Mouse (Mus musculus) liver, embryonic 13.5 days (tissue): ENCODE results near the gene Mast1. TPM values are rescaled to one million over a fixed set of nuclear protein-coding genes. Genes with fewer than 3 reads are reported as not detected.
"Not testable (repeated sequence)": the region's sequence is repeated elsewhere in the genome, so short reads cannot be mapped to it uniquely, and the experiment has no call there.

Experiments
- ATAC-seq: fragments of 200-750 bp; cut with Nextera tagmentation; 2 replicates; pipeline ENCODE4 v1.8.0; 2017; ENCODE audit warnings: low read depth, mild to moderate bottlenecking, moderate number of reproducible peaks, moderate library complexity
- DNase-seq: peaks from one replicate; pipeline ENCODE4 v3.0.0; 2022
- H3K27ac ChIP-seq: fragments of 300-500 bp; sonication (generic); 2 replicates; pipeline ENCODE4 v1.5.1; 2015; ENCODE audit warnings: moderate library complexity, mild to moderate bottlenecking, inconsistent platforms
- H3K27me3 ChIP-seq: fragments of 300-500 bp; sonication (generic); 2 replicates; pipeline ENCODE4 v1.6.1; 2015; ENCODE audit warnings: mild to moderate bottlenecking, inconsistent platforms
- H3K36me3 ChIP-seq: fragments of 300-500 bp; sonication (generic); 2 replicates; pipeline ENCODE4 v1.6.1; 2015; ENCODE audit warnings: mild to moderate bottlenecking, inconsistent platforms
- H3K4me1 ChIP-seq: fragments of 300-500 bp; sonication (generic); replicated peaks from 2 replicates; pipeline ENCODE4 v1.6.1; 2015; ENCODE audit warnings: inconsistent platforms
- H3K4me2 ChIP-seq: fragments of 300-500 bp; sonication (generic); 2 replicates; pipeline ENCODE4 v1.6.1; 2015; ENCODE audit warnings: inconsistent platforms, mild to moderate bottlenecking, moderate library complexity
- H3K4me3 ChIP-seq: fragments of 300-500 bp; sonication (generic); replicated peaks from 2 replicates; pipeline ENCODE4 v1.5.1; 2015; ENCODE audit warnings: mild to moderate bottlenecking, inconsistent platforms
- H3K9ac ChIP-seq: fragments of 300-500 bp; sonication (generic); 2 replicates; pipeline ENCODE4 v1.6.1; 2015; ENCODE audit warnings: mild to moderate bottlenecking, inconsistent platforms
- H3K9me3 ChIP-seq: fragments of 300-500 bp; sonication (generic); replicated peaks from 2 replicates; pipeline ENCODE4 v1.6.1; 2016; ENCODE audit warnings: inconsistent platforms
- WGBS: fragments of 180-500 bp; shearing (Covaris S2); methylation state at CpG from one replicate; pipeline ENCODE4 v1.1.7; 2015; ENCODE audit not compliant: insufficient replicate concordance; 5-methylcytosine and 5-hydroxymethylcytosine counted together
- polyA plus RNA-seq: library from polyadenylated mRNA; unstranded; fragments of >200 nt; fragmentation: Nextera tagmentation; extraction: Ambion mirVana; gene quantifications from 2 replicates; pipeline ENCODE4 v1.2.1, GENCODE M21; 2015

Gene Mast1
- polyA plus RNA-seq, 1 experiment from 2014 or later, result 0.13 TPM

GRCm38 (mm10) chr8:84913960-84914359, 23.2 kb downstream of the Mast1 start:
- H3K36me3 ChIP-seq, result peaks cover 9% of the 10 kb centered on the region
- H3K9ac ChIP-seq, result no peak overlapping the region
- H3K4me3 ChIP-seq, result peak overlapping the region; percentile 54
- peaks cover 65% of the 10 kb centered on the region for H3K27me3 ChIP-seq
- peak overlapping the region; percentile 88 for H3K4me2 ChIP-seq
- WGBS, result 24% methylated on average over 4 of the region's 4 CpGs
- peak overlapping the region; percentile 35; the same call in 1 of the 2 replicates for H3K27ac ChIP-seq
- H3K9me3 ChIP-seq, result no peaks in the 10 kb centered on the region
- peak; percentile 27; the same call in 1 of the 2 replicates for ATAC-seq
- DNase-seq, result peak; percentile 72
- H3K4me1 ChIP-seq, result peaks cover 43% of the 10 kb centered on the region

GRCm38 (mm10) chr8:84913502-84913900, 23.7 kb downstream of the Mast1 start:
- no peak for ATAC-seq
- DNase-seq, result no peak
- Histone ChIP-seq H3K27ac (peak overlapping the region; percentile 35), H3K36me3 (peaks cover 9% of the 10 kb centered on the region), H3K27me3 (peaks cover 60% of the 10 kb centered on the region), H3K9ac (peak overlapping the region; percentile 68), H3K4me3 (peak overlapping the region; percentile 54), H3K4me2 (peak overlapping the region; percentile 88), H3K9me3 (no peaks in the 10 kb centered on the region), H3K4me1 (peaks cover 47% of the 10 kb centered on the region)
- WGBS, result 5% methylated on average over 9 of the region's 9 CpGs

GRCm38 (mm10) chr8:84912895-84913501, 24.2 kb downstream of the Mast1 start:
- WGBS, result 1% methylated on average over 55 of the region's 55 CpGs
- peak; percentile 63 for ATAC-seq
- peak overlapping the region; percentile 54 for H3K4me3 ChIP-seq
- peaks cover 9% of the 10 kb centered on the region for H3K36me3 ChIP-seq
- peak overlapping the region; percentile 68 for H3K9ac ChIP-seq
- H3K9me3 ChIP-seq, result no peaks in the 10 kb centered on the region
- H3K27me3 ChIP-seq, result peaks cover 55% of the 10 kb centered on the region
- H3K4me2 ChIP-seq, result peak overlapping the region; percentile 88
- DNase-seq, result peak; percentile 82
- H3K27ac ChIP-seq, result peak overlapping the region; percentile 50
- H3K4me1 ChIP-seq, result peaks cover 50% of the 10 kb centered on the region

GRCm38 (mm10) chr8:84912391-84912790, 24.8 kb downstream of the Mast1 start:
- peak overlapping the region; percentile 50; the same call in 1 of the 2 replicates for H3K27ac ChIP-seq
- no peaks in the 10 kb centered on the region for H3K9me3 ChIP-seq
- H3K4me3 ChIP-seq, result peak overlapping the region; percentile 54
- peaks cover 49% of the 10 kb centered on the region for H3K27me3 ChIP-seq
- ATAC-seq (no peak), DNase-seq (no peak)
- peaks cover 55% of the 10 kb centered on the region for H3K4me1 ChIP-seq
- peak overlapping the region; percentile 68 for H3K9ac ChIP-seq
- 30% methylated on average over 27 of the region's 27 CpGs for WGBS
- H3K36me3 ChIP-seq, result peaks cover 12% of the 10 kb centered on the region
- peak overlapping the region; percentile 88 for H3K4me2 ChIP-seq

- Histone ChIP-seq H3K27me3 (peaks cover 44% of the 10 kb centered on the region), H3K4me1 (peaks cover 60% of the 10 kb centered on the region), H3K36me3 (peaks cover 18% of the 10 kb centered on the region), H3K4me2 (peak overlapping the region; percentile 88; the same call in 1 of the 2 replicates), H3K9ac (0 out of 2 replicates have a peak overlapping the region, but pooled peaks have one; percentile 68), H3K27ac (no peak overlapping the region), H3K4me3 (0 out of 2 replicates have a peak overlapping the region, but pooled peaks have one; percentile 54), H3K9me3 (no peaks in the 10 kb centered on the region)
- no peak for ATAC-seq
- WGBS, result 89% methylated on average over 9 of the region's 9 CpGs
- DNase-seq, result no peak
Measured at GRCm38 (mm10) chr8:84911854-84912253, 25.3 kb downstream of the Mast1 start.

GRCm38 (mm10) chr8:84910551-84910950, 26.6 kb downstream of the Mast1 start:
- DNase-seq (no peak), ATAC-seq (no peak)
- no peaks in the 10 kb centered on the region for H3K9me3 ChIP-seq
- WGBS, result 81% methylated on average over 6 of the region's 6 CpGs
- H3K4me2 ChIP-seq, result peak overlapping the region; percentile 94
- H3K4me3 ChIP-seq, result no peak overlapping the region
- peaks cover 67% of the 10 kb centered on the region for H3K4me1 ChIP-seq
- peaks cover 33% of the 10 kb centered on the region for H3K27me3 ChIP-seq
- H3K27ac ChIP-seq, result 0 out of 2 replicates have a peak overlapping the region, but pooled peaks have one; percentile 12
- no peak overlapping the region; the same call in 1 of the 2 replicates for H3K9ac ChIP-seq
- peaks cover 31% of the 10 kb centered on the region for H3K36me3 ChIP-seq

GRCm38 (mm10) chr8:84909949-84910348, 27.2 kb downstream of the Mast1 start:
- WGBS, result 53% methylated on average over 5 of the region's 5 CpGs
- Histone ChIP-seq H3K4me3 (peak overlapping the region; percentile 74), H3K36me3 (peaks cover 37% of the 10 kb centered on the region), H3K9ac (peak overlapping the region; percentile 90), H3K4me1 (peaks cover 73% of the 10 kb centered on the region), H3K4me2 (peak overlapping the region; percentile 94), H3K9me3 (no peaks in the 10 kb centered on the region), H3K27me3 (peaks cover 29% of the 10 kb centered on the region), H3K27ac (peak overlapping the region; percentile 91)
- ATAC-seq (no peak), DNase-seq (peak; percentile 23)

GRCm38 (mm10) chr8:84909162-84909767, 27.9 kb downstream of the Mast1 start:
- Histone ChIP-seq H3K9me3 (no peaks in the 10 kb centered on the region), H3K4me2 (peak overlapping the region; percentile 94), H3K4me1 (peaks cover 80% of the 10 kb centered on the region), H3K36me3 (peaks cover 44% of the 10 kb centered on the region), H3K27ac (peak overlapping the region; percentile 91), H3K4me3 (peak overlapping the region; percentile 74), H3K9ac (peak overlapping the region; percentile 90), H3K27me3 (peaks cover 29% of the 10 kb centered on the region)
- WGBS, result 39% methylated on average over 20 of the region's 20 CpGs
- DNase-seq (no peak), ATAC-seq (no peak)

GRCm38 (mm10) chr8:84908421-84909161, 28.6 kb downstream of the Mast1 start, which contains the start of gene Dnase2a:
Dnase2a (plus strand) TSS chr8:84908560.
- peak within 1 kb of the TSS; percentile 91 for H3K27ac ChIP-seq
- peaks cover 29% of the 10 kb centered on the region for H3K27me3 ChIP-seq
- ATAC-seq, result peak; percentile 90
- H3K9ac ChIP-seq, result peak within 1 kb of the TSS; percentile 90
- DNase-seq, result peak; percentile 98
- peaks cover 80% of the 10 kb centered on the region for H3K4me1 ChIP-seq
- H3K9me3 ChIP-seq, result no peaks in the 10 kb centered on the region
- peak within 1 kb of the TSS; percentile 74 for H3K4me3 ChIP-seq
- H3K36me3 ChIP-seq, result peaks cover 50% of the 10 kb centered on the region
- WGBS, result under 1% methylated on average over 45 of the region's 45 CpGs
- peak within 1 kb of the TSS; percentile 94 for H3K4me2 ChIP-seq

- H3K4me3 ChIP-seq, result peak overlapping the region; percentile 74
- peaks cover 28% of the 10 kb centered on the region for H3K27me3 ChIP-seq
- H3K4me1 ChIP-seq, result peaks cover 75% of the 10 kb centered on the region
- peaks cover 55% of the 10 kb centered on the region for H3K36me3 ChIP-seq
- WGBS, result 13% methylated on average over 7 of the region's 7 CpGs
- not testable (repeated sequence) for H3K9me3 ChIP-seq, DNase-seq
- peak overlapping the region; percentile 94 for H3K4me2 ChIP-seq
- ATAC-seq, result 0 out of 2 replicates have a peak, but pooled peaks have one; percentile 6
- peak overlapping the region; percentile 48; the same call in 1 of the 2 replicates for H3K9ac ChIP-seq
- peak overlapping the region; percentile 84 for H3K27ac ChIP-seq
Measured at GRCm38 (mm10) chr8:84907979-84908378, 29.2 kb downstream of the Mast1 start.

- H3K27me3 ChIP-seq, result peaks cover 23% of the 10 kb centered on the region
- no peak for ATAC-seq
- H3K4me2 ChIP-seq, result peak overlapping the region; percentile 94
- 60% methylated on average over 8 of the region's 8 CpGs for whole genome bisulfite sequencing
- no peak overlapping the region for H3K9ac ChIP-seq
- no peaks in the 10 kb centered on the region for H3K9me3 ChIP-seq
- DNase-seq, result no peak
- no peak overlapping the region for H3K4me3 ChIP-seq
- H3K36me3 ChIP-seq, result peaks cover 57% of the 10 kb centered on the region
- H3K27ac ChIP-seq, result peak overlapping the region; percentile 84
- peaks cover 70% of the 10 kb centered on the region for H3K4me1 ChIP-seq
Measured at GRCm38 (mm10) chr8:84907493-84907892, 29.7 kb downstream of the Mast1 start.
